Mouse (Mus musculus): ENCODE measurements around the gene Zswim3. TPM values are rescaled to one million over a fixed set of nuclear protein-coding genes. Genes with fewer than 3 reads are reported as not detected.
"Not testable (repeated sequence)": the region's sequence is repeated elsewhere in the genome, so short reads cannot be mapped to it uniquely, and the experiment has no call there.

The Zswim3 gene
- total RNA-seq, 2 experiments from 2014 or later = 8.2 to 8.3 TPM

DNA sequence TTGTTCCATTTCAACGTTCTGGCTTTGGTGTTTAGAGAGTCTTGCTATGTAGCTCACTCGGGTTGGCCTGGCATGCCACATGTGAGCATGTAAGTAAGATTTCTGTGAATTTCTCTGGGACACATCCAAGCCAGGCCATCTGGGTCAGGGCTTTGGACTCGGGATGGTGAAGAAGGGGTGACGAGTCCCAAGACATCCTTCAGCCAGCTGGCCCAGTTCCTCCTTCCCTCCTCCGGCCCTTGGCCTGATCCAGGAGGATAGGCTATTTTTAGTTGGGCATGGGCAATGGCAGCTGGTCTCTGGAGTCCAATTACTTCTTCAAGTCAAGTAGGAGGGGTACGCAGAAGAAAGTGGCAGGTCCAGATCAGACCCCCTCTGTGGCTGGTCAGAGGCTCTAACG is 26.1 kb upstream of the Zswim3 start:
- intact Hi-C loops (cut with DNase I) = no loop called here
- DNase-seq (ENCODE audit: low spot score in 2 of 2) = no peak

DNA sequence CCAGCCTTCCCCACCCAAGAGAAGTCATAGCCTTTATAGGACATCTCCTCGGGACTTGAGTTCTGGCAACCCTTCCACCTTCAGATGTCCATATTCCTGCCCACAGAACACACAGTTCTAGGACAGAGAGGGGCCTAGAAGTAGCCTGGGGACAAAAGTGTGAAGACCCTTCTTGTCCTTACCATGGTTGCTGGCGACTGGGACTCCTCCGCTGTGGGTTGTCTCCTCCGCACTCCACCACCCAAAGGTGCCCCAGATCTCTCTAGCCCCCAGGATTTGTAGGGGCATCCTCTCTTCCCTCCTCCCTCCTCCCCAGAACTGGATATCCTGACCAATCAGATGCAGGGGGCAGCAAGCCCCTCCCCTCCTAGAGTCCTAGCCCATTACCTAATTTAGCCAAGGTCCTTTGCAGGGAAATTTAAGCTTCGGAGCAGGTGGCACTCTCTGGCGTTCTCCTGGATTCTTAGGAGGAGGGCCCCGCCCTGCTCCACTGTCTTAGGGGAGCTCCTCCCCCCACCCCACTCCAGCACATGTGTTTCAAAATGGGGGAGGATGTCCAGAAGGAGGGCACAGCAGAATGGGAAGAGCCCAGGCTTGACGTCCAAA is 25.3 kb upstream of the Zswim3 start, which contains the start of gene Tnnc2:
Gene Tnnc2 (minus strand): TSS at position 487 of the 606 bp plus-strand sequence.
- DNase-seq (ENCODE audit: low spot score in 2 of 2) = no peak
- intact Hi-C loops (cut with DNase I) = no loop called here

DNA sequence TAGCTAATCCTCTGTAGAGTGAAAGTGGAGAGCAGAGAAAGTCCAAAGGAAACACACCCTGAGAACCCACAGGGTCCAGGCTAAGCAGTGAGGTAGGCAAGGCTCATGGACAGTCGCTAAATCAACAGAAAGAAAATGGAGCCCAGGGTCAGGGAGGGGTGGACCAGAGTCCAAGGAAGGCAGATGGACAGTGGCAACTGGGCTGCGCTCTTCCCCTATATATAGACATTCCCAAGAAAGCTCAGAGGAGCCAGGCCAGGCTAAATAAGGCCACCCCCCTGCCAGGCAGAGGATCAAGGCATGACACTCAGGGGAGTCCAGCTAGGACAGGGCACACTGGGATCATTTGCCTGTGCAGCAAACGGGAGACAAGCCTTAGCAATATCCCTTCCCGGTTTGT is 23.0 kb upstream of the Zswim3 start:
- intact Hi-C loops (cut with DNase I) = no loop called here
- DNase-seq (ENCODE audit: low spot score in 2 of 2) = no peak

DNA sequence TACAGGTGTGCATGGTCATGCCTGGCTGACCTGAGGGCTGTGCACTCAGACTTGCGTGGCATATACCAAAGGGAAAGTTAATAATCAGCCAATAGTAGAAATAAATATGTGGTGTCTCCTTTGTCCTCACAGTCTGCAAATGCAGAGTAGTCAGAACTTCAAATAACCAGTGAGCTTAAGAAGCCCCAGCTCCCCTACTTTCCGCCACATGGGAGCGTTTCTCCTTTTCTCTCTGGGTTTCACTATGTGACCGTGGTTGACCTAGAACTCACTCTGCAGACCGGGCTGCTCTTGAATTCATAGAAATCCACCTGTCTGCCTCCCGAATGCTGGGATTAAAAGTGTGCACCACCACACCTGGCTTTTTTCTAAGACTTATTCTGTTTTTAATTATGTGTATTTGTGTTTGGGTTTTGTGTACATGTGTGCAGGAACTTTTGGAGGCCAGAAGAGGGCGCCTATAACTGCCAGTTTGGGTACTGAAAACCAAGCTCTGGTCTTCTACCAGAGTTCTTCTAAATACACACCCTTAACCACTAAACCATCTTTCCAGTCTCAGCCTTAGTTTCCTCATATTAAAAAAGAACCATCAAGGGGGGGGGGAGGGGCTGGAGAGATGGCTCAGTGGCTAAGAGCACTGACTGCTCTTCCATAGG is 20.8 kb upstream of the Zswim3 start:
- intact Hi-C loops (cut with DNase I) = no loop called here

DNA sequence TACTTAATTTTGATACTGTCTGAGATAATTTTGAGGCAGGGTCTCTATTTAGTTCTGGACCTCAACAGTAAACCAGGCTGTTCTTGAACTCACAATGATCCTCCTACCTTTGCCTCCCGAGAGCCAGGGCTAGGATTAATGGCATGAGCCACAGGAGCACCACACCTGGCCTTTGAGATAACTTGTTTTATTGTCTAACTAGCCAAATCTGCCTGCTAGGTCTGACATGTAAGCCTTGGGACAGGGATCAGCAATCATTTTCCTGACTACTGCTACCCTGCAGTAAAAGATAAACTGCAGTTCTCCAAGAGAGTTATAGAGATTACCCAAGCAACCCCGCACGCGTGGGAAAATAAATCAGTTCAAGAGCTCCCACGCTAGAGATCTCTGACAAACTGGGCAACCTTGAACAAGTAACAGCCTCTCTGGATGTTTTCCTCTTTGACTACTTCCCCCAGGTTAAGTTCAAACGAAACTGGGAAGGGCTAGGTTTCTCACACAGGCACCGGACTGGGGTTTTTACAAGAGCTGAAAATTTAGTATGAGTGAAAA is 20.0 kb upstream of the Zswim3 start:
- no peak for DNase-seq (ENCODE audit: low spot score in 2 of 2)
- intact Hi-C loops (cut with DNase I) = no loop called here

More for the DNA sequence above, 20.8 kb upstream of the Zswim3 start:
- DNase-seq (ENCODE audit: low spot score in 2 of 2) = no peak

DNA sequence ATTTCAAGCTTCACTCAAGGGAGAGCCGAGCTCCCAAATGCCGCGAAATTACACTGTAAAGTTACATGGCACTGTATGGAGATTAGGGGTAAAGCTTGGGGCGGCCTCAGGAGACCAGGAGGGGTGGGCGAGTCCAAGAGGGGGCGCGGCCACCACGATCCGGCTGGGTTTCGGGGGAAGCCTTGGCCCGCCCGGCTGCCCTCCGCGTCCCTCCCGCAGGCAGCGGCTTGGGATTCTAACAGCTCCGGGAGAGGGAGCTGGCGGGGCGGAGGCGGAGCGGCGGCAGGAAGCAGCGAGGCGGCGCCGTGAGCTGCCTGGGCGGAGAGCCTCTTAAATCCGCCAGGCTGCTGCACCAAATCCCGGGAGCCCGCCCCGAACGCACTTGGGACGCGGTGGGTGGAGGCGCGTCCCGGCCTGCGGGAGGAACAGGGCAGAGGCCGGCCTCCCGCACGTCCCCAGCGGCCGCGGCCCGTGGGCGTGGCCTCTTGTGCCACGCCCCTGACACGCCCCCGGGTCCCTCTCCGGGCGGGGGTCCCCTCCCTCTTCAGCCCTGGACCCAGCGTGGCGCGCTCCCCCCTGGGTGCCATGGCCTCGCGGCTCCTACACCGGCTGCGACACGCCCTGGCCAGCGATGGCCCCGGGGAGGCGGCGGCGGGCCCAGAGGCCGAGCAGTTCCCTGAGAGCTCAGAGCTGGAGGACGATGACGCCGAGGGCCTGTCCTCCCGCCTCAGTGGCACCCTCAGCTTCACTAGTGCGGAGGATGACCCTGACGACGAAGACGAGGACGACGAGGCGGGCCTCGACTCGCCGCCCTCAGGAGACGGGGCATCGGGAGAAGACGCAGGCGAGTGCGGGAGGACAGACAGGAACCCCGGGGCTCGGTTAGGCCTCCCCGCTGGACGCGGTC is 19.2 kb upstream of the Zswim3 start, which contains the start of gene Snx21:
Gene Snx21 (plus strand): TSS at position 343 of the 907 bp plus-strand sequence.
- intact Hi-C loops (cut with DNase I) = no loop called here

DNA sequence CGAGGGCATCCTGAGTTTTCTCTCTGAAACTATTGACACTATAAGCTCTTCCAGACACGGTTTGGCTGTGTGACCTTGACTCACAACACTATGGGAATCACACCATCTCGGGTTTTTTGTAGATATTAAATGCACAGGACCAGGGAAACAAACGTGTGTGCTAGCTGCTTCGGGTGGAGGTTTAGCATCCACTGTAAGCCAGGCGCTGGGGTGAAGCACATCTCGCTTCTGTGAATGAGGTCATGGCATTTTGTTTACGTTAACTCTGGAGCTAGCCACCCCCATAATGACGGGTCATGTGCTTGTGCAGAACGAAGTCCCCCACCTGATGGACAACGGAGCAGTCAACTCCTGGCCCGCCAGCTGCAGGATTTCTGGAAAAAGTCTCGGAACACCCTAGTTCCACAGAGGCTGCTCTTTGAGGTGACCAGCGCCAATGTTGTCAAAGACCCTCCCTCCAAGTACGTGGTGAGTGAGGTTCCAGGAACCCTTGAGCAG is 18.5 kb upstream of the Zswim3 start:
- intact Hi-C loops (cut with DNase I) = no loop called here
- DNase-seq (ENCODE audit: low spot score in 2 of 2) = peak in 1 of 2 experiments; percentile 21

More for the DNA sequence above, 19.2 kb upstream of the Zswim3 start, which contains the start of gene Snx21:
- DNase-seq (ENCODE audit: low spot score in 2 of 2) = peak; percentile 87 to 90

DNA sequence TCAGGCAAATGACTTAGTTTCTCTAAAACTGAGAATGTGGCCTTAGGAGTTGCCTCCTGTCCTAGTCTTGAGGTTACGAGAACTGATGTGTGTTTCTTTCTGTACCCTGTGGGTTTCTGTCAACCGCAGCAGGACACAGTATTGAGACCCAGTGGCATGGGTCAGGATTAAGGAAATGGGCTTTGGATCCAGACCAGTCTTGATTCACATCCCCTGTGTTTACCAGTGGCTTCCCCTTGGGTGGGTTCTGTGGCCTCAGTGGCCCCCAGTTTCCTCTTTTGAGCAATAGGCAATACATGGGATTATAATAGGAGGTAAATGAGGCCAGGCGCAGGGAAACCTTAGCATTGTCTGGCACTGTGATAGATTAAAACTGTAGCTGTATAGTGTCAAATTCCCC is 17.9 kb upstream of the Zswim3 start:
- no peak for DNase-seq (ENCODE audit: low spot score in 2 of 2)
- intact Hi-C loops (cut with DNase I) = no loop called here

DNA sequence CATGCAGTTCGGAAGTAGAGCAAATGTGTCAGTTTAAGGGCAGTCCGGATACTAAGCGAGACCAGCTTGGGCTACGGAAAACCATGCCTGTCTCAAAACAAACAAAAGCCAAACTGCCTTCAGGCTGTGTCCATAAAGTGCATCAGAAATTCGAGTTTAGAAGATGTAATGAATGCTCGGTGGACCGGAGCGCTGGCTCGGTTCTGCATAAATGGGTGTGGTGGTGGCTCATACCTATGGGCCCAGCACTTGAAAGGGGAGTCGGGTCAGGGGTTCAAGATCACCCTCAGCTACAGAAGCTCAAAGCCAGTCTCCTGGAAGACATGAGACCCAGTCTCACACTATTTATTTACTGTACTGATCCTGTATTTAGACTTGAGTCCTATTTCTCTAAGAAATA is 17.1 kb upstream of the Zswim3 start:
- DNase-seq (ENCODE audit: low spot score in 2 of 2) = no peak
- intact Hi-C loops (cut with DNase I) = no loop called here

DNA sequence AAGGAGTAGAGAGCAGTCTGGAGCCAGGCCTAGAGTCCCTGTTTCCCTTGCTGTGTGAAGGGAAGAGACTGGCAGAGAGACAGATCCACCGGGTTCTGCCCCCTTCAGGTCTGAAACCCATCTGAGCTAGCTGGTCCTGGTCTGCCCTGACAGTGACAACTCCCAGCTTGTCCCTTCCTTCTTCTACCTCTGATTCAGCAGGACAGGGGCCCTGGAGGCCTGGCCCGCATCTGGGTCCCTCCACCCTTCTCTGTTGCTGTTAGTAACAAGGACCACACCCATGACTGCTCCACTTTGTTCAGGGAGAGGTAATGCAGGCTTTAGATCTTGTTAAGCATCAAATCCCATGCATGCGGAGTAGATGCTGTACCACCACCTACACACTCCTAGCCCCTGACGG is 16.5 kb upstream of the Zswim3 start:
- intact Hi-C loops (cut with DNase I) = no loop called here
- no peak for DNase-seq (ENCODE audit: low spot score in 2 of 2)

DNA sequence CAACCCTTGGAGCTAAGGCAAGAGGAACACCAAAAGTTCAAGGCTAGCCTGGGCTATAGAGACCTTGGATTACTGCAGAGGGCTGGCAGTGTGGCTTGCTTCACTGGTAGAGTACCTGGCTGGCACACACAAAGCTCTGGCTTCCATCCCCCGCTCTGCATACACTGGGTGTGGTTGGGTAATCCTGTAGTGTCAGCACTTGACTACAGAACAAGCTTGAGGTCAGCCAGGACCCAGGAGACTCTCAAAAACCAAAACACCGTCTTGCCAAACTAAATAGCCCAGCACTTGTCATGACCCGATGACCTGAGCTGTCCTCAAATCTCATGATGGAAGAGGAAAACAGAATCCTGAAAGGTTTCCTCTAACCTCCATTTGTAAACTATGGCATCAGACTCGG is 14.4 kb upstream of the Zswim3 start:
- DNase-seq (ENCODE audit: low spot score in 2 of 2) = no peak
- intact Hi-C loops (cut with DNase I) = no loop called here

DNA sequence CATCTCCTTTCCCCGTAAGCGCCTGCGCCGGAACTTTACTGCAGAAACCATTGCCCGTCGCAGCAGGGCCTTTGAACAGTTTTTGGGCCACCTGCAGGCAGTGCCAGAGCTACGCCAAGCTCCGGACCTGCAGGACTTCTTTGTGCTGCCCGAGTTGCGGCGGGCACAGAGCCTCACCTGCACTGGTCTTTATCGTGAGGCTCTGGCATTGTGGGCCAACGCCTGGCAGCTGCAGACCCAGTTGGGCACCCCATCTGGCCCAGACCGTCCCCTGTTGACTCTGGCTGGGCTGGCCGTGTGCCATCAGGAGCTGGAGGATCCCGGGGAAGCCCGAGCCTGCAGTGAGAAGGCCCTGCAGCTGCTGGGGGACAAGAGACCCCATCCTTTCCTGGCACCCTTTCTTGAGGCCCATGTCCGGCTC is 13.0 kb upstream of the Zswim3 start:
- DNase-seq (ENCODE audit: low spot score in 2 of 2) = no peak
- intact Hi-C loops (cut with DNase I) = no loop called here

DNA sequence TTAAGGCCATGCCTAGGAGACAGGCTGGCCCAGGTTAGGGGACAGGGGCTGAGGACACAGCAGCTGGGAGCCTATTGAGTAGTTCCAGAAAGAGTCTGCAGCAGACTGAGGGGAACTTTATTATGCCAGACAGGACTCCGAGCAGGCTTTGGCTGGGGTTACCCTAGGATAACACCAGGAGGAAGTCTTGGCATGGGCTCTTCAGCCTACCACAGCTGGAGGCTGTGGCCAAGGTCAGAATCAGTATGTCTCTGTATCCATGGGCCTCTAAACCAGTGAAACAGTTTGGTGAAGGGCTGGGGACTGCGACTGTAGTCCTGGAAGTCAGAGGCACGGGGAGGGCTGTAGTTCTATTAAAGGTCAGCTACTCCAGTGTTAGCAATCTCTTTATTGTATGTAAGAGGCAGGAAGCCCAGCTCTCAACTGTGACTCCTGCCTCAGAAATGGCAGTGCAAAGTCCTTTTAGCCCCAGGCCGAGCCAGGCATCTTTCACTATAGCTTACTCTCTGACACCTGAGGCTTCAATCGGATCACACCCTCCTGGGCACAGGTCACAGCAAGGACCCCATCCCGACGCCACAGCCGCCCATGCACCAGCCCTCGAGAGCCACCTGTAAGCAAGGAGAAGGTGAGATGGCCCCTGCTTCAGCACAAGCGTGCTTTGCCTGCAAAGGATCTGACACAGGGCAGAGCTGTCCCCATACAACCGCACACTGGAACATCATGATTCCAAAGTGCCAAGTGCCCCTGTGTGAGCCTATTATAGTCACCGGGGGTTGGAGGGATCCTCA is 12.3 kb upstream of the Zswim3 start:
- intact Hi-C loops (cut with DNase I) = no loop called here
- DNase-seq (ENCODE audit: low spot score in 2 of 2) = no peak

DNA sequence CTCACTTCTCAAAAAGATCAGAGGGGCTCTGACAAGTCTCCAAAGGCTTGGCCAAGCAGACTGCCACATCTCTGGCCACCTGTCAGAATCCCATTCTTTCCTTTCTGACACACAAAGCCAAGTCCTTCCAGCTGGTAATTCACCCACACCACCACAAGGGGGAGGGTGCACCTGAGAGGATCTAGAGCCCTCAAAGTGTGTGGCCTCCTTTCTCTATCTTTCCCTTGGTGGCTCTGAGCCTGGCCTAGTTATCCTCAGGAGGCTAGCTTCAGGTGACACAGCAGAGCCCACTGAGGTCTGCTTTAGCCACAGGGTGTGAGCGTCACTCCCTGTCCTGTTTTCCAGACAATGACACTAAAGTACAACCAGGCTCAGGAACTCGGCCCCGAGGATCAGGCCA is 11.7 kb upstream of the Zswim3 start:
- intact Hi-C loops (cut with DNase I) = no loop called here

DNA sequence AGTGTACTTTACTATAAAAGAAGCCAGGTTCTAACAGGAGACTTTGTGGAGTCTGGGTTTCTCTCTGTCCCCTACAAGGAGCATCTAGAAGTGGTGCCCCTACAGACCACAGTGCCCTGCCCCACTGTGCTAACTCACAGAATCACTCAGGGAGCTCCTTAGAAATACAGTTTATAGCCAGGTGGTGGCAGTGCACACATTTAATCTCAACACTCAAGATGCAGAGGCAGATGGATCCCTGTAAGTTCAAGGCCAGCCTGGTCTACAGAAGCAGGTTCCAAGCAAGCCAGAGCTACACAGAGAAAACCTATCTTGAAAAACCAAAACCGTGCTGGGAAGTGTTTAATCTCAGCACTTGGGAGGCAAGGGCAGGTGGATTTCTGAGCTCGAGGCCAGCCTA is 11.1 kb upstream of the Zswim3 start:
- intact Hi-C loops (cut with DNase I) = no loop called here

More for the DNA sequence above, 11.7 kb upstream of the Zswim3 start:
- DNase-seq (ENCODE audit: low spot score in 2 of 2) = peak in 1 of 2 experiments; percentile 26

DNA sequence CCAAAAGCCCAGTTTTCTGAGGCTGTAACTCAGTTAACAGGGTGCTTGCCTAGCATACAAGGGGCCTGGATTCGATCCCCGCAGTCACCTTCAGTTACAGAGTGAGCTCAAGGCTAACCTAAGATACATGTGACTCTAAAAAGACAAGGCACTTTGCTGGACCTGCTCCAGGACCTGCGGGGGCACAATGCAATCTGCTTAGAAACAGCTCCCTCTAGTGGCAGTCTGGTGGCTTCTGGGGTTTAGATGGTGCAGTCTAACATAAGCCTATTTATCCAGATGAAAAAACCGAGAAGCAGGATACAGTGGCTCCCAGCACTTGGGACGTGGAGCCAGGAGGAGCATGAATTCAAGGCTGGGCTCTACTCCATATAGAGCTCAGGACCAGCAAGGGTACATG is 10.6 kb upstream of the Zswim3 start:
- peak; percentile 76 to 82 for DNase-seq (ENCODE audit: low spot score in 2 of 2)
- intact Hi-C loops (cut with DNase I) = no loop called here

More for the DNA sequence above, 11.1 kb upstream of the Zswim3 start:
- DNase-seq (ENCODE audit: low spot score in 2 of 2) = no peak

DNA sequence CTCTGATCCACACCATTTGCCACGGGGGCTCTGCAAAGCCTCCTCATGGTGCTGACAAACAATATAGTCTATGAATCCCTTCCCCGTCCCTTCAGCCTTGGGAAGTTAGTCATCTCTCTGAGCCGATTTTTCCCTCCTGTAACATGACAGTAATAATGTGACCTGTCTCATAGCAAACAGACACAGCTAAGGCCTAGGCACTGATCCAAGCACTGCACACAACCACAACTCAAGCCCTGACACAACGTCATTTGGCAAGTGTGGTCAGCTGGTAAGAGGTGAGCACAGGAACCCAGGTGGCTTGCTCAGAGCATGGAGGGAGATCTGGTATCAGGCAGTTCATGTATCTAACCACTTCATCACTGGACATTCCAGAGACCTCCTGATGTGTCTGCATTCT is 9.0 kb upstream of the Zswim3 start:
- intact Hi-C loops (cut with DNase I) = no loop called here
- DNase-seq (ENCODE audit: low spot score in 2 of 2) = no peak

DNA sequence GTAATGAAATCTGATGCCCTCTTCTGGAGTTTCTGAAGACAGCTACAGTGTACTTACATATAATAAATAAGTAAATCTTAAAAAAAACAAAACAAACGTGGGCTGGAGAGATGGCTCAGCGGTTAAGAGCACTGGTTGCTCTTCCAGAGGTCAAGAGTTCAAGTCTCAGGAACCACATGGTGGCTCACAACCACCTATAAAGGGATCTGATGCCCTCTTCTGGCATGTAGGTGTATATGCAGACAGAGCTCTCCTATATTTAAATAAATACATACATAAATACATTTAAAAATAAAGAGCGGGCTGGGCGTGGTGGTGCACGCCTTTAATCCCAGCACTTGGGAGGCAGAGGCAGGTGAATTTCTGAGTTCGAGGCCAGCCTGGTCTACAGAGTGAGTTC is 6.3 kb upstream of the Zswim3 start:
- DNase-seq (ENCODE audit: low spot score in 2 of 2); intact Hi-C loops (cut with DNase I): not testable (repeated sequence)
